Mouse (Mus musculus): ENCODE measurements at regions not wholly inside any gene's neighbourhood (a gene's known extent, or its start where the extent isn't known, plus 50 kb on each side); places are given as distances from the start of the nearest gene placed in this dataset.

DNA sequence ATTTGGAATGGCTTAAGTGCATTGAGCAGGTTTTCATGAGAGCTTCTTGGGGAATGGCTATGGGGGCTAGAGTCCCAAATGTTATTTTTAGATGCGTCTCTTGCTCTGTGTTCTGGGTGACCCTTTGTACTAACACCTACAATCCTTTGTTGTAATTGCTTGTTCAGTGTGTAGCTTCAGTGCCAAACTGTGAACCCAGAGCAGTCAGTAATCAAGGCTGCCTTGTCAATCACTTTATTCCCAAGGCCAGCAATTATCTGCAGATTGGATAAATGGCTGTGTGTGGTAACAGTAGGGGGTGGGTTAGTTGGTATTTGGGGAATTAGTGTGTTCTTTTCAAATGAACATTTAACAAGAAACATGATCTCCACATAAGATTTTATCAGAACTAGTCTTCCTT, 390.4 kb downstream of the Poteg start:
- no peak for DNase-seq

DNA sequence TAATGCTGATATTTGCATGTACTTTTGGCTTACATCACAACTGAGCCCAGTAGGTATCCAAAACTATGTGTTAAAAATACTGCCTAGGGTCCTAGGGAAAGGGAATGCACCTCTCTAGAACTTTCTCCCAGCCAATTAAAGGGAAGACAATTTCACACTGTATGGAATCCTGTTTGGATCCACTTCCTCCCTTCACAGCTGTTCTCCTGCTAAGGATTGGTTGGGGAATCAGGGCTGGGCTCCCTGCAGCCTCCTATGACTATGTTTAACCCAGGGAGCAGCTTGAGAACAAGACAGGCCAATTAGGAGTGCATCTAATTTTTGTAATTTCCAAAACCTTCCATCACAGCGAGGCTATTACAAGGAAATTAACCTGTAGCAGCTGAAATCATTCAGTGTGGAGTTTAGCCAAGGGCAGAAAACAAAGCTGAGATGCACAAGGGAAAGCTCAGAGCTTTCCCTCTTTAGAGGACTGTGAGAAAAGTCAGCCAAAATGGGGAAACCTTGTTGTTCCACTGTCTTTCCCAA, 419.1 kb downstream of the Poteg start:
- DNase-seq: no peak

DNA sequence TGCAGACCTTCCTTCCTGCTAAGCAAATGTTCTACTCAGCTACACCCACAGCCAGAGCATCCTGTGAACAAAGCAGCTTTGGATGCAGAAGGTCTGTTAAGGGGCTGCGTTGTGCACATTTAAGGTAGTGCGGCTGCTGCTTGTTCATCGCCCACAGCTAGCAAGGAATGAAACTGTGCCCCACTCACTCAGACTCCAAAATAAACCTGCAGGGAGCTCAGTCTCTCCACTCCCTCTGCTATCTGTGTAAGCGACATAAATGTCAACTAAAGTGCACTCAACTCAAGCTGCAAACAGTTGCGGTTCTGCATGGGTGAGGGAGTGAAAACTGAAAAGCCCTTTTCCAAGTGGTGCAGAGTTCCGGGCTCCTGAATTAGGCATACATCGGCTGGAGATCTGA, 421.1 kb downstream of the Poteg start:
- no peak for DNase-seq

DNA sequence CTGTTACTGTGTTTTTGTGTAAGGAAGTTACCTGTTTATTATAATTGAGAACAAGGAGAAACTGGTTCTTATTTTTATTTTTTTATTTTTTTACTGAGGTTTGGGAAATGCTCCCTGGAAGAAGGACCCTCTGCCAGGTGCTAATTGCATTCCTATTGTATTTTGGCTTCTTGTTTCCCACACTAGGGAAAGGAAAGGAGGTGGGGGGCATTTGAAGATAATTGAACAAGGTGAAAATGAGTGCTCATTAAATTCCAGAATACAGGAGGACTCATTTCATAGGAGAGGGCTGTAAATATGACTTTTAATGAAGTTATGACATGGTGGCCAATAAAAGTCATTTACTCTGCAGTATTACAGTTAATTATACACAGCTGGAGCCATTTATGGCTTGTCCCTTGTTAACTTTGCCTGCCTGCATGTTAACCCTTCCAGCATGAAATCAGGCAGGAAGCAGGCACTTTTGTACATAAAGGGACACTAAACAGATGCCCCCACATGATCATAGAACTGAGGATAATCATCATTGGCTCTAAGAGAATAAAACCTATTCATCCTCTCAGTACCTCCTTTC, 430.3 kb downstream of the Poteg start:
- no peak for DNase-seq

DNA sequence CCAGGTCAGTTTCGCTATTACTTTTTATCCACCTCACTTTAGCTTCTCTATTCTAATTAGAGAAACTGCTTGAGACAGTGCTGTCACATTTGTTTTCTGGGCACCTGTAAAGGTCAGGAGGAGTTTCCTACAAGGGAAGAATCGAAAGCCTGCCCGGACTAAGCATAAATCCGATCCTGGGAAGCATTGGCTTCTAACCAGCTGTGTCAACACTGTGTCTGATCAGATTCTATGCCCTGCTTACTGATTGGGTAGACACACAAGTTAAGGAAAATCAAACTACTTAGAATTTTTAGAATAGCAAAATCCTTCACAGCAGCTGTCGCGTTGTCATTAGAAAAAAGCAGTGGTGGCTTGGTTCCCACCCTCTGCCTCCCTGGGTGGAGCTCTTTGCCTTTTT, 441.8 kb downstream of the Poteg start:
- no peak for DNase-seq

DNA sequence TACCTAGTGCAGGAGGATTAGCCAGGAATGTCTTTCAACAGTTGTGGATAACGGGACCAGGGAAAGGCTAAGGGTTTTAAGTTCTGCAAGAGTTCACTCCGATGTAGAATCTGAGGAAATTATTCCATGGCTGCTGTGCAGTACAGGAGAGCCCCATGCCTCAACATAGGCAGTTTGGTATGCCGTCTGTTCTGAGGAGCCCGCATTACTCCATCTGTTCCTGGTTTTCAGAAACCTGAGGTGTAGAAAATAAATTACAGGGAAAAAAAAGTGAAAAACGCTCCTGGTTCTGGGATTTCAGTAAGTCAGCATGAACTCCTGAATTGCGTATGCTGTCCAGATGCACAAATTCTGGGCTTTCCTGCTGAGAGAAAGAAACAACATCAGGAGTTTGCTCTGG, 446.9 kb downstream of the Poteg start:
- DNase-seq: no peak

DNA sequence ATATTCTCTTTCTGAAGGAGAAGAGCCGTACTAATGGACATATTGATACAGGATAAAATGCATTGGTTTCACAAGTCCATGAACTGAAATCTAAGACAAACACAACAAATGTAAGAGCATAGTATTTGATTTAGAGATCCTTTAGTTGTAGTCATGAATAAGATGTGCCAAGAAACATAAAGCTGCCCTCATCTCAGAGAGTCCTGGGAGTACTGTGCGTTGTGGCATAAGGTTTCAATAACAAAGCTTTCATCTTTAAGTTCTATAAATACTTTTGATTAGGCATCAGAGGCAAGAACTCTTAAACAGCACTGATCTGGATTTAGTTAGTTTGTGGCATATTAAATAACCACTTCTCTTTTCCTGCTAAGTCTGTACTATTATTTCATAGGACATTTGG, 452.6 kb downstream of the Poteg start:
- DNase-seq: no peak

DNA sequence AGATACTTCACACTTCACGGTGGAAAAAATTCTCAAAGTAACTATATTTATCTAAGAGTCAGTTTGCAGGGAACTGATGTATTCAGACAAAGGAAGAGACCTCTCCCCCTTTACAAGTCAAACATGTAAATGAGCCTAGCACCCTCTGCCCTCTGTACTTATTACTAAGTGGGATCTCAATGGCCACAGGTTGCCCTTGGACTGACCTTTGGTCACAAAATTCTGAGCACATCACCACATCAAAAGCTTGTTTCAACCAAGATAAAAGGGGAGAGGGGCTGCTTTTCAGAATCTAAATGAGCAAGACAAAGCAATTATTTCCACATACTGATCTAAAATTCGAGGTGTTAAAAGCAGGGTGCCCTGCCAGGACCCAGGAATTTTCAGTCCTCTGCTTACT, 456.3 kb downstream of the Poteg start:
- DNase-seq: no peak

DNA sequence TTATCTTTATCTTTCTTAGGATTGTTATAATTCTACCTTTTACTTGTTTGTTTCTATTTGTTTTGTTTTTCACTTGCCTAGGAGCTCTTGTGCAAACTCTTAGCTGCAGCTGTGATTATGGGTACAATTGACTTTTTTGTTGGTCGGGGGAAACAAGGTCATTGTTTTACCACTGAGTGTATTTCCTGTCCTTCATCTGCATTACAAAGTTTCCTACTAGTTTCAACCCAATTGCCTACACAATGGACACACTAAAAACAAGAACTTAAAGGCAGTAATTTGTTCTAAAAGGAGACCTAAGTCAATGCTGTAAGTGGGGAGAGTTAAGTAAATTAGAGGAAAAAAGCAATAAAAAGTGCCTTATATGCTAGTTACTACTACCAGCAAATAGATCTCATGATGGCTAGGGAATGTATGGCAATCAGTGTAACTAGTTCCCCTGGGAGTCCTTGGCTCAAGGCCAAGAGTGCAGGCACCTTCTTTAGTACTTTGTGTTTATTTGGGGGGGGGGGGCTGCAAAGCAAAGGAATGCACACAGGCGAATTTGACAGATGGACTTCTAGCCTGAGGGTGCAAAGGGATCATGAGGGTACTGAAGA, 462.0 kb downstream of the Poteg start:
- no peak for DNase-seq

DNA sequence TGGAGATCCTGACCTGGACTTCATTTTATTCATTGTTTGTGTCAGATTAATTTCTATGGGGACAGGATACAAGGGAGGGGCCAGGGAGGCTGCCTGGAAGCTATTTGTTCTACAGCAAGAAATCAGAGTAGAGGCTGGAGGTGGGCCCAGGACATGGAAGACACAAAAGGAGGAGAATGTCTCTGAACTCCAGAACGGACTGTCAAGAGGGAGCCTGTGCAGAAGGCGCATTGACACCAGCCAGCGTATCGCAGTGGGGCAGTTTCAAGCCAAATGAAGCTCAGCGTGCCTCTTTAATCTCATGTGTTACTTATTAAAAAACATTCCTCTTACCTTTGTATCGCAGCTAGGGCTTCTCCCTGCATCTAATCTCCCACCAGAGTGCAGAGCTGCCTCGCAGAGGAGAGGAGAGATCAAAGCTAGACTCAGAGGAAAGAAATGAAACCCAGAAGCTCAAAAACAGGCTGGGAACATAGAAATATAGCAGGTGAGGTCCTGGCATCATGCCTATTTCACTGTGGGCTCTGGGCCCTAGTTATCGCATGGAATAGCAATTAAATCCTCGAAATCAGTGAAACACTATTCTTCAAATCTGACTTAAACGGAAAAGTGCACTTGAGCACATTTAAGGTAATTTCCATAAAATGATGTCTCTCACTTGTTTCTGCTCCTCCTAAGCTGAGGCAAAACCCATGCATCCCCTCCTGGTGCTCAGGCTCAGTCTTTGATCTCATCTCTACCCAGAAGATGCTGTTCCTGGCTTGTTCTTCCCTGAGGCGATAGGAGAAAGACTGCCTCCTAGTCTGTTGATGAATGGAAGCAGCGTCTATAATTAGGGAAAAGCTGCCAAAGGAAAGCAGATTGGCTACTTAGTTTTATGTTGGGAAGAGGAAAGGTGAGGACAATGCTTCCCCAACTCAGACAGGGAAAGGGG, 491.4 kb downstream of the Poteg start:
- peak; percentile 4 to 5 for DNase-seq

DNA sequence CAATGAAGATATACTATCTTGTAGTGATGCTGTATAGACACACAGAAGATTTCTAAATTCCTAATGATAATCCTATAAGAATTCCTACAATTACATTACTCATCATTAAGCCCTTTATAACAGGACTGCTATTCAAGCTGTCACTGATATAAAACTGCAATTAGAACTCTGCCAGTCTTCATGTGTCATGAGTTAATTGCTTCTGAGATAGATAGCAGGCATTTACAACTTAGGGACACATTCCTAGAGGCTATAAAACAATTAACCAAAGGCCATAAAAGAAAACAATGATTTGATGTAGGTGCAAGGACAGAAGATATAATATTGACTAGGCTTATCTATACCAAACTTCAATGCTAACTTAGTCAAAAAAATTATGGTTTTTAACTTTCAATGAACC, 507.5 kb downstream of the Poteg start:
- DNase-seq: no peak

DNA sequence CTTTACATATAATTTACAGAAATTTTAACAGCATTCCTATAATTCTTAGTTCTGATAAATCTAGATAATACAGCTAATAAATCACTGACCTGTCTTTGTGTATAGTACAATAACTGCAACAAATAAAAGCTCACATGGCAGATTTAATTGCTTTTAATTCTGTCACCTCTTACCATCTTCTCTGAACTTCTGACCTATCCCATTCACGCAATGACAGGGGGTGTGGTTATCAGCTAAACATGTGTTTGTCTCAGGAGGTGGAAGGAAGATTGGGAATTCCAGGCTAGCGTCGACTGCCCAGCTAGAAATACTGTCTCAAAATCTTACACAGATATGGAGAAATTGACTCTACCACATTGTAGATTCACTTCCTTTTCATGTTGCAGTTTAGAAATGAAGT, 533.5 kb downstream of the Poteg start:
- no peak for DNase-seq

DNA sequence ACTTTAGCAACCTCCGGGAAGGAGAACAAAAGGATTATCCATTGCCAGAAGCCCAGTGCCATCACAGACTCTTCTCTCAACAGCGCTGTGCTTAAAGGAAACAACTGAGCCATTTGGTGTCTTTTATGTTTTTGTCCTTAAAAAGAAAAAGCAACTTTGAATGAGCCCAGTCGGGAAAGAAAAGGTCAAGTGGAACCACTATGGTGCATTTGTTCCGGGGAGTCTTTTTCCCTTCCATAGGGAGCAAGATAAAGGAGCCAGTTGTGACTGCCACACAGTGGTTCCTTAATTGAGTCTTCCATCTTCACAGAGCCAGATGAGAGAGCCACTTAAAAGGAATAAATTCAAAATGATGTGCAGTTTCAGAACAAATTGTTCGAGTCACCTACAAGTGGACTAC, 534.3 kb downstream of the Poteg start:
- DNase-seq: no peak

DNA sequence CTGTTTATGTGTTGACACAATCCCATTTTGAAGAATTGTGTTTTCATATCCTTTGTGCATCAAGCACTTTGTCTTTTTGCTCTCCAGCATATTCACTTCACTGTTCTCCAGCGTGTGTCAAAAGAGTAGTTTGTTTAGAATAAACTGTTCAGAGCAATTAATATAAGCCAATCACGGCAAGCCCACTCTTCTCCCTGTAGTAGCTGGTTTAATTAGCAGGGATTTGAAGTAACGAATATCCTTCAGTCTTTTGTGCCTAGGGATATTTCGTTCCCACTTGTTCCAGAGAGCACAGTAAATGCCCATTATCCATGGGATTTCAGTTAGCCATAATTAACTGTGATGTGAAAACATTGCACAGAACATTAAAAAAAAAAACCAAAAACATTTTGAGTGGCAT, 565.4 kb downstream of the Poteg start:
- DNase-seq: no peak
